Comparison of ENCODE assay signal across 17 mouse cellular contexts in genomic region chr10:81466881-81467280, GRCm38 (mm10). TPM values are rescaled to one million over a fixed set of nuclear protein-coding genes. Genes with fewer than 3 reads are reported as not detected.
DNase-seq lines count a peak whose midpoint lies in the region; TF ChIP-seq lines count a peak whose summit lies in the region.
"Had no signal": no experiment of that assay in that cellular context is flagged by ENCODE, and none has a peak within 500 bp of the region (broad histone marks: within the 10 kb centered on the region; RNA-seq: fewer than 3 reads in every experiment).

No protein-coding gene starts in this region.

- peak; percentile 2 for DNase-seq in embryo, embryonic 10 days (ENCODE audit: low spot score)
- DNase-seq in embryo, embryonic 10.5 days (ENCODE audit: low spot score), result no peak
- no peak for DNase-seq in left cerebral cortex, adult 2 months (ENCODE audit: extremely low spot score in 1 of 2, low spot score in 2 of 2)
- DNase-seq in left cerebral cortex, postnatal 25 days (ENCODE audit: low spot score in 2 of 2), result no peak
- peak; percentile 13 to 63 for DNase-seq in spleen, postnatal 4 days (ENCODE audit: low spot score in 2 of 2)
- no peak for DNase-seq in spleen, adult 12 weeks (ENCODE audit: low spot score)
- DNase-seq: forebrain, postnatal 0 days; heart, postnatal 10 days had no signal

- peaks cover 6% of the 10 kb centered on the region for H3K27me3 ChIP-seq in small intestine, adult 2 months (ENCODE audit: control insufficient read depth, insufficient read depth, low read length)

- TF ChIP-seq POLR2A in small intestine, adult 2 months (IDR thresholded peaks at IDR 0.05; ENCODE audit: low read depth, low read length), result no peak

- intact Hi-C loops in left cerebral cortex, adult 2 months (cut with DNase I), result no loop called here
- intact Hi-C loops in left cerebral cortex, postnatal 25 days (cut with DNase I), result no loop called here

- H3K27ac ChIP-seq in left cerebral cortex, adult 2 months, result peak overlapping the region; percentile 19; the same call in 1 of the 2 replicates
- H3K27ac ChIP-seq in small intestine, adult 2 months (ENCODE audit: insufficient read depth, low read depth, low read length), result peak overlapping the region; percentile 4; the same call in 1 of the 2 replicates
- H3K27ac ChIP-seq: embryonic facial prominence, embryonic 12.5 days; heart, embryonic 10.5 days; hindbrain, embryonic 13.5 days; limb, embryonic 10.5 days; liver, embryonic 14.5 days; midbrain, embryonic 15.5 days had no signal

- no peaks in the 10 kb centered on the region for H3K36me3 ChIP-seq in small intestine, adult 2 months (ENCODE audit: control insufficient read depth, insufficient read depth, low read length)
- H3K36me3 ChIP-seq: embryonic facial prominence, embryonic 12.5 days; heart, embryonic 10.5 days; limb, embryonic 10.5 days had no signal

- 48% methylated on average over 14 of the region's 14 CpGs for WGBS in small intestine, adult 2 months

- H3K4me1 ChIP-seq in small intestine, adult 2 months (ENCODE audit: control insufficient read depth, insufficient read depth, insufficient read length, low read length), result peaks cover 60% of the 10 kb centered on the region

- H3K4me3 ChIP-seq in left cerebral cortex, adult 2 months, result no peak overlapping the region
- no peak overlapping the region for H3K4me3 ChIP-seq in small intestine, adult 2 months (ENCODE audit: low read depth, low read length)
- H3K4me3 ChIP-seq: embryonic facial prominence, embryonic 12.5 days; heart, embryonic 10.5 days; hindbrain, embryonic 13.5 days; limb, embryonic 10.5 days; midbrain, embryonic 15.5 days had no signal

- TF ChIP-seq CTCF in left cerebral cortex, adult 2 months (IDR thresholded peaks at IDR 0.05), result no peak
- no peak for TF ChIP-seq CTCF in small intestine, adult 2 months (IDR thresholded peaks at IDR 0.05; ENCODE audit: extremely low read depth, insufficient read length, insufficient replicate concordance, low read depth, low read length)

RNA-seq across cellular contexts. Expression of gene Nfic, which starts 11.4 kb away (rescaled TPM):
- total RNA-seq in left cerebral cortex, adult 2 months (2021), result 10 to 100 TPM; 93.4 to 94.9 TPM
- total RNA-seq in left cerebral cortex, postnatal 25 days (2021), result 10 to 100 TPM; 81.1 to 87.3 TPM
- polyA plus RNA-seq in small intestine, adult 2 months (2012; rRNA removed), result 15.5 and 19.4 TPM in 2 replicates

RNA-seq across cellular contexts. Expression of gene Celf5, which starts 15.6 kb away (rescaled TPM):
- 100 to 1,000 TPM; 284 to 288 TPM for total RNA-seq in left cerebral cortex, adult 2 months (2021)
- total RNA-seq in left cerebral cortex, postnatal 25 days (2021), result 100 to 1,000 TPM; 285 to 286 TPM
- 1.1 and 3.3 TPM in 2 replicates for polyA plus RNA-seq in small intestine, adult 2 months (2012; rRNA removed)
- total RNA-seq: gastrocnemius, postnatal 36 days; megakaryocyte progenitor cell, adult 5-6 weeks had no signal

RNA-seq across cellular contexts. Expression of gene Ncln, which starts 29.3 kb away (rescaled TPM):
- total RNA-seq in left cerebral cortex, adult 2 months (2021), result 10 to 100 TPM; 78.3 to 80.8 TPM
- 10 to 100 TPM; 76.4 to 77.0 TPM for total RNA-seq in left cerebral cortex, postnatal 25 days (2021)
- polyA plus RNA-seq in small intestine, adult 2 months (2012; rRNA removed), result 196 and 354 TPM in 2 replicates

RNA-seq across cellular contexts. Expression of gene S1pr4, which starts 33.1 kb away (rescaled TPM):
- under 1 TPM; 0.56 to 0.70 TPM for total RNA-seq in left cerebral cortex, adult 2 months (2021)
- total RNA-seq in left cerebral cortex, postnatal 25 days (2021), result under 1 TPM; 0.53 to 0.73 TPM
- polyA plus RNA-seq in small intestine, adult 2 months (2012; rRNA removed), result 4.0 and 5.6 TPM in 2 replicates
- total RNA-seq: forebrain, postnatal 0 days had no signal

RNA-seq across cellular contexts. Expression of gene Gna15, which starts 57.1 kb away (rescaled TPM):
- 1 to 10 TPM; 1.3 to 2.8 TPM for total RNA-seq in left cerebral cortex, adult 2 months (2021)
- total RNA-seq in left cerebral cortex, postnatal 25 days (2021), result 1 to 10 TPM; 2.0 to 3.1 TPM
- 1.5 and 3.0 TPM in 2 replicates for polyA plus RNA-seq in small intestine, adult 2 months (2012; rRNA removed)

Comparison
In these comparisons a context has a peak if more than half of its experiments do, and no peak if none do; other contexts are left out.
1. DNase-seq: peak in embryo, embryonic 10 days (single experiment) and spleen, postnatal 4 days (2 of 2); none in embryo, embryonic 10.5 days (single experiment), left cerebral cortex, adult 2 months (0 of 2), left cerebral cortex, postnatal 25 days (0 of 2) and spleen, adult 12 weeks (single experiment).